ENCODE assay signal across 8 mouse cellular contexts in the genomic region with DNA sequence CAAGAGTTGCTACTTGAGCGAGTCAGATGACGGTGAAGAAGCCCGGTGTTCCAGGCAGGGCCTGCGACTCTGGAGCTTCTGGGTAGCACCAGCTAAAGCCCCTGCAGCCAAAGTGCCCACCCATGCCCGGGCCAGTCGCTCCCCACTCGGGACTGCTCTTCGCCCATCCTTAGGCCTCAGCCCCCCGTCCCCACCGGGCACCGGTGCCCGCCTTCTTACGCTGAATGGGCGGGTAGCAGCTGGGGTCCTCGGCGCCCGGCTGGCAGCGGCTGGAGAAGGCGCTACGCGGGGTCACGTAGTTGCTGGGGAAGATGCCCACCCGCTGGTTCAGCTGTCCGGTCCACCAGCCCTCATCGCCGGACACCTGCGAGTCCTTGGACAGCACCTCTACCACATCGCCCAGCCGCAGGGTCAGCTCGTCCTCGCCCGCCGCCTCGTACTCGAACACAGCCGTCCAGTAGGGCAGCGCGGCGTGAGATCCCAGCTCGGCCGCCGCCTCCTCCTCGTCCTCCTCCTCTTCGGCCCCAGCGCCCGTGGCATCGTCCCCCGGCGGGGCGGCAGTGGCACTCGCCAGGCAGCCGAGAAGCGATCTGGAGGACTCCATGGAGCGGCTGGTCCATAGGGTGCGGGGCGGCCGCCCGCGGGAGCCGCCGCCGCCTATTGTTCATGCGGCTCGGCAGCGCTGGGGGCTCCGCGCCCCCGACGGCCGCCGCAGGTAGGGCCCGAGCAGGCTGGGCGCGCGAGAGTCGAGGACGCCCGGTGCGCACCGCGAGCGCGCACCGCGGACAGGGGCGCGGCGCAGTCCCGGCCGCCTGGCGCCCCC. TPM values are rescaled to one million over a fixed set of nuclear protein-coding genes. Genes with fewer than 3 reads are reported as not detected.
DNase-seq lines count a peak whose midpoint lies in the region; ATAC-seq and TF ChIP-seq lines count a peak whose summit lies in the region.

No protein-coding gene starts in this region.

- H3K9ac ChIP-seq in liver, embryonic 16.5 days (ENCODE audit: low read depth, low read length) = peak overlapping the region; percentile 36; the same call in 1 of the 2 replicates
- peak overlapping the region; percentile 83 for H3K9ac ChIP-seq in neural tube, embryonic 12.5 days

- H3K27me3 ChIP-seq in forebrain, embryonic 10.5 days (ENCODE audit: poor library complexity, severe bottlenecking) = peaks cover 63% of the 10 kb centered on the region
- peaks cover 48% of the 10 kb centered on the region for H3K27me3 ChIP-seq in liver, embryonic 16.5 days (ENCODE audit: control insufficient read depth, insufficient read depth, low read depth, low read length)
- peaks cover 16% of the 10 kb centered on the region for H3K27me3 ChIP-seq in neural tube, embryonic 12.5 days (replicated peaks)

- no peak for TF ChIP-seq CTCF in bone marrow, adult 2 months (IDR thresholded peaks at IDR 0.05; ENCODE audit: control insufficient read depth, insufficient read depth, low read length)

- ATAC-seq in inflammation-experienced regulatory T-cells, adult 6 months = peak; percentile 6
- ATAC-seq in liver, embryonic 16.5 days (ENCODE audit: low read depth) = no peak
- ATAC-seq in neural tube, embryonic 12.5 days (ENCODE audit: low FRiP score, low read depth) = peak; percentile 70

- H3K36me3 ChIP-seq in forebrain, embryonic 10.5 days (replicated peaks) = no peaks in the 10 kb centered on the region
- no peaks in the 10 kb centered on the region for H3K36me3 ChIP-seq in liver, embryonic 16.5 days (ENCODE audit: control insufficient read depth, insufficient read depth)
- H3K36me3 ChIP-seq in neural tube, embryonic 12.5 days = no peaks in the 10 kb centered on the region

- H3K4me3 ChIP-seq in bone marrow, adult 2 months (replicated peaks; ENCODE audit: control insufficient read depth, low read depth, low read length) = peak overlapping the region; percentile 85
- H3K4me3 ChIP-seq in forebrain, embryonic 10.5 days = peak overlapping the region; percentile 84
- peak overlapping the region; percentile 61 for H3K4me3 ChIP-seq in liver, embryonic 16.5 days (ENCODE audit: low read depth, low read length)
- peak overlapping the region; percentile 60 for H3K4me3 ChIP-seq in neural tube, embryonic 12.5 days

- DNase-seq in heart, adult 11 months = peak; percentile 91
- DNase-seq in heart, adult 8-10 months (ENCODE audit: low spot score) = no peak
- peak; percentile 52 for DNase-seq in forebrain, embryonic 10.5 days (ENCODE audit: extremely low spot score, low spot score)
- DNase-seq in urinary bladder, adult 2 months (ENCODE audit: low spot score) = peak; percentile 45

- H3K27ac ChIP-seq in bone marrow, adult 2 months (ENCODE audit: control insufficient read depth, insufficient read depth, low read depth, low read length, poor library complexity) = peak overlapping the region; percentile 89
- H3K27ac ChIP-seq in forebrain, embryonic 10.5 days = peak overlapping the region; percentile 88
- H3K27ac ChIP-seq in liver, embryonic 16.5 days (ENCODE audit: low read length) = no peak overlapping the region
- H3K27ac ChIP-seq in neural tube, embryonic 12.5 days = peak overlapping the region; percentile 46; the same call in 1 of the 2 replicates

- H3K4me1 ChIP-seq in bone marrow, adult 2 months (ENCODE audit: control insufficient read depth, insufficient read depth, low read length) = no peaks in the 10 kb centered on the region; the same call in none of the 2 replicates
- peaks cover 25% of the 10 kb centered on the region for H3K4me1 ChIP-seq in forebrain, embryonic 10.5 days
- H3K4me1 ChIP-seq in liver, embryonic 16.5 days (ENCODE audit: control insufficient read depth, low read depth, low read length) = no peaks in the 10 kb centered on the region; the same call in 1 of the 2 replicates
- H3K4me1 ChIP-seq in neural tube, embryonic 12.5 days = peaks cover 18% of the 10 kb centered on the region; the same call in 1 of the 2 replicates

- TF ChIP-seq POLR2A in bone marrow, adult 2 months (IDR thresholded peaks at IDR 0.05; ENCODE audit: borderline replicate concordance, control insufficient read depth, low read depth, low read length) = no peak

- under 1% methylated on average over 73 of the region's 91 CpGs for WGBS in bone marrow, adult 2 months
- under 1% methylated on average over 84 of the region's 91 CpGs for WGBS in forebrain, embryonic 10.5 days
- 2% methylated on average over 78 of the region's 91 CpGs for WGBS in liver, embryonic 16.5 days (ENCODE audit: insufficient replicate concordance)
- WGBS in neural tube, embryonic 12.5 days = under 1% methylated on average over 76 of the region's 91 CpGs

- no peaks in the 10 kb centered on the region for H3K9me3 ChIP-seq in forebrain, embryonic 10.5 days
- H3K9me3 ChIP-seq in liver, embryonic 16.5 days (replicated peaks; ENCODE audit: control insufficient read depth, low read length) = no peaks in the 10 kb centered on the region
- H3K9me3 ChIP-seq in neural tube, embryonic 12.5 days = no peaks in the 10 kb centered on the region

- peak overlapping the region; percentile 83 for H3K4me2 ChIP-seq in liver, embryonic 16.5 days (ENCODE audit: low read depth, low read length)
- peak overlapping the region; percentile 72 for H3K4me2 ChIP-seq in neural tube, embryonic 12.5 days (replicated peaks)

RNA-seq across cellular contexts. Expression of a gene that starts 0.5 kb away (rescaled TPM):
- under 1 TPM; 0.09 to 0.26 (median 0.18) TPM for total RNA-seq in heart, adult 8-10 months (2022)
- 3.9 and 5.7 TPM in 2 replicates for polyA plus RNA-seq in bone marrow, adult 2 months (2011; ENCODE audit: insufficient read depth, insufficient read length, low replicate concordance, missing spikeins)
- 1.3 and 1.6 TPM in 2 replicates for polyA plus RNA-seq in forebrain, embryonic 10.5 days (2016; fragmentation: Nextera tagmentation; extraction: Ambion mirVana)
- polyA plus RNA-seq in inflammation-experienced regulatory T-cells, adult 6 months (2017; shearing (Covaris generic)) = under 1 TPM in 2 of 3 experiments, not detected in 1; 0.11 to 0.20 TPM
- 0.08 and 0.14 TPM in 2 replicates for polyA plus RNA-seq in liver, embryonic 16.5 days (2015; fragmentation: Nextera tagmentation; extraction: Ambion mirVana)
- polyA plus RNA-seq in neural tube, embryonic 12.5 days (2016; fragmentation: Nextera tagmentation; extraction: Ambion mirVana) = 7.8 and 7.9 TPM in 2 replicates
- polyA plus RNA-seq in urinary bladder, adult 2 months (2012; rRNA removed) = 1.4 and 2.3 TPM in 2 replicates
